Mouse (Mus musculus): ENCODE measurements at regions not wholly inside any gene's neighbourhood (a gene's known extent, or its start where the extent isn't known, plus 50 kb on each side); places are given as distances from the start of the nearest gene placed in this dataset.
"Not testable (repeated sequence)": the region's sequence is repeated elsewhere in the genome, so short reads cannot be mapped to it uniquely, and the experiment has no call there.

DNA sequence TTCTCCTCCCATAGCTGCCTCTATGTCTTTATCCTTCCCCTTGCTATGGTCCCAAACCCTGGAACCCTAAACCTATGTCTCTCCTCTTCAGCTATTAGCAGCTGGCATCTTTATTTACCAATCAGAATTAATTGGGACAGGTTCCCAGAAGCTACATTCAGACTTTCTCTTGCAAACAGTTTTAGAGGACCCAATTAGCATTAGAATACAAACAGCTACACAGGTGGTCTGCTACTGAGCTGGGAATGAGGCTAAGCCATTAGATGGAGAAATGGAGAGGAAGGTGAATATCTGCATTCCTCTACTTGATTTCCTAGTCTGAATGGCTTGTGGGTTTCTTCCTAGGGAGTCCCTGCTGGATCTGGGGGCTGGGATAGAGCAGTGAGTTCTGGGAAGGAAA, 611.9 kb downstream of the A830018L16Rik start:
- no peak for DNase-seq (ENCODE audit: low spot score in 2 of 2)

DNA sequence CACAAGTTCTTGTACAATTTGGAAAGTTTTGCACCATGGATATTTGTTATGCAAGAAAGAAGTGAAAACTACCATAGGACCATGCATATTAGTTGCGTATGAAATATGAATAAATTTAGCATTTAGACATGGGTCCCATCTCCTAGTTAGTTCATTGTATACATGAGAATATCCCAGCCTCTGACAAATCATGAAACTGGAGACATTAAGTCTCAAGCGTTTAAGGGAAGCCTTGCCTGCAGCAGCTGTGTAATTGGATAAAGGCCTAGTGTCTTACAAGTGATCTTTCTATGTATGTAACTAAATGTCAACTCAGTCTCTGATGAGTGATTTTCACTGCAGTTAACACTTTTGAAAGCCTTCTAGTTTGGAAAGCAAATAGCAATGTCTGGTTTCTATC, 613.5 kb downstream of the A830018L16Rik start:
- DNase-seq (ENCODE audit: low spot score in 2 of 2) = no peak

DNA sequence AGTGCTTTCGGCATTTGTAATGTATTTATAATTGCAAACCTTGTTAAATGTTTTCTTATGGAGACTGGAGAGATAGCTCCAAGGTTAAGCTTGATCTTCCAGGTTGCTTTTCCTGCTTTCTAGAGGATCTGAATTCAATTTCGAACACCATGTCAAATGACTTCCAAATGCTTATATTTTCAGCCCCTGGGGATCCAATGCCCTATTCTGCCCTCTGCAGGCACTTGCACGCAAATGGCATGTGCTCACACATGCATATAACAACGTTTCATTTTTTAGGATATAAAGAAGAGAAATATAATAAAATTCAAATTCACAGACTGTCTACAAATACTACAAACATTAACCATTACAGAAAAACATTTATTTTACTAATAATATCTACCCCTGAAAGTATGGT, 614.2 kb downstream of the A830018L16Rik start:
- no peak for DNase-seq (ENCODE audit: low spot score in 2 of 2)

DNA sequence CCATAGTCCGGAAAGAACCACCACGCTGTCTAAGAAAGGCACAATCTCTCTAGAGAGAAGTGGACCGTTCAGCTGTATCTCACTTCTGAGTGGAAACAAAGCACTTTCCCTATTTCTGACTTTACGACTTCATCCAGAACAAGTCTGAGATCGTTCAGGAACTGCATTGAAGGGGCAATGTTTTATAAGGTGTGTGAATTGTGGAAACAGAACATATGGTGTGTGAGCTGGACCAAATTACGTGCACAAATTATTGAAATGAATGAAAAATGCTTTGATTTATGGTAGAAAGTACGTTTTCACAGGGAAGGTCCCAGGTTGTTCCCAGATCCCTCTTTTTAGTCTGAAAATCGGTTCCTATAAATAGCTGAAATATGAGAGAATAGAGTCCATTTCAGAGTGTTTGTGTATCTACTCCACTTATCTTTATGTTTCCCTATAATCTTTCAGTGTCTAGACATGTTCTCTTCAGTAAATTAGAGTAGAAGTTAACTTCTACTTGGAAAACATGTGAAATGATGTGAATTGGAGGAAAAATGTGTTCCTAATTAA, 638.1 kb downstream of the A830018L16Rik start:
- DNase-seq (ENCODE audit: low spot score in 2 of 2) = no peak

DNA sequence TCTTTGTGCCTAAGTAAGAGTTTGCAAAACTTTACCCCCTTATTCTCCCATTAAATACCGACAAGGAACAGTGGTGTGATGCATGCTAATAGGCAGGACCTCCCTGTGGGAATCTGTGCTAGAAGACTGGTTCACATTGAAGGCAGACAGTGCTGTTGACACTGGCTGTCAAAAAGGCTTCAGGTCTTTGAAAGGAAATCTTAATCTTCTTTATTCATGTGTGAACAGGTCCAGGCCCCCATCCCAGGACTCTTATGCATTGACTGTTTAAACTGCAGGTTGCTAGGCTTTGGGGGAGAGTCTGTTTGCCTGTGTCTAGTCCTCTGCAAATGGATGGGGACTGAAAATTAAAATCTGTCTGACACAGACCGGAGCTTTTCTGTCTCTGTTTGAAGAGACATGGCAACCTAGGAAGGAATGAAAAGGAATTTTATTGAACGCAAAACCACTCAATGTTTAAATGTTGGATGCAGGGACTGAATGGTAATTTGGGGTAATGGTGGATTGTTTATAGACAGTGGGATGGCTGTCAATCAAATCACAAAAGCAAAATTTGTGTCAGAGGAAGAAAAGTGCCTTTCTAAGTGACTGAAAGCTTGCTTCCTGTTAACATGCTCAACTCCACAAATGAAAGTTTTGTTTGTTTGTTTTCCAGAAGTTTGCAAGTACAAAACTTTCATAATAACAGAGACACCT, 642.1 kb downstream of the A830018L16Rik start:
- peak in 1 of 2 experiments; percentile 1 for DNase-seq (ENCODE audit: low spot score in 2 of 2)

DNA sequence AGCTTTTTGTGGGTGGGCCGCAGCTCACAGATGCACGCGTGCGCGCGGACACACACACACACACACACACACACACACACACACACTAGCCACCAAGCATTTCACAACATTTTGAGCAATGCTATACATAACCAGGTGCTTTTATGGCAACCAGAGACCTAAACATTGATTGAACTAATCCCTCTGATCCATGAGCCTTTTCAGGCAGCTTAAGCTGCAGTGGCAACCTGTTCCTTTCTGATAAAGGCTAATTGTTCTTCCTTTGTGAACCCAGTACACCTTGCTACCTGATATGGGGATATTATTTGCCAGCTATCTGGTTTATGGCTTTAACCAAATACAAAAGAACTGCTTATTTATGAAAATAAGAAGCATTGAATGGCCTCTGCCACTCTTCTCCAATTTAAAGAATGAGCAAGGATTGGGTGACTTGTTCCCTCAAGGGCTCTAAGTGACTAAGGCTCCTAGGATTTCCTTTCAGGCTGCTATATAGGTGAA, 651.2 kb downstream of the A830018L16Rik start:
- no peak for DNase-seq (ENCODE audit: low spot score in 2 of 2)

DNA sequence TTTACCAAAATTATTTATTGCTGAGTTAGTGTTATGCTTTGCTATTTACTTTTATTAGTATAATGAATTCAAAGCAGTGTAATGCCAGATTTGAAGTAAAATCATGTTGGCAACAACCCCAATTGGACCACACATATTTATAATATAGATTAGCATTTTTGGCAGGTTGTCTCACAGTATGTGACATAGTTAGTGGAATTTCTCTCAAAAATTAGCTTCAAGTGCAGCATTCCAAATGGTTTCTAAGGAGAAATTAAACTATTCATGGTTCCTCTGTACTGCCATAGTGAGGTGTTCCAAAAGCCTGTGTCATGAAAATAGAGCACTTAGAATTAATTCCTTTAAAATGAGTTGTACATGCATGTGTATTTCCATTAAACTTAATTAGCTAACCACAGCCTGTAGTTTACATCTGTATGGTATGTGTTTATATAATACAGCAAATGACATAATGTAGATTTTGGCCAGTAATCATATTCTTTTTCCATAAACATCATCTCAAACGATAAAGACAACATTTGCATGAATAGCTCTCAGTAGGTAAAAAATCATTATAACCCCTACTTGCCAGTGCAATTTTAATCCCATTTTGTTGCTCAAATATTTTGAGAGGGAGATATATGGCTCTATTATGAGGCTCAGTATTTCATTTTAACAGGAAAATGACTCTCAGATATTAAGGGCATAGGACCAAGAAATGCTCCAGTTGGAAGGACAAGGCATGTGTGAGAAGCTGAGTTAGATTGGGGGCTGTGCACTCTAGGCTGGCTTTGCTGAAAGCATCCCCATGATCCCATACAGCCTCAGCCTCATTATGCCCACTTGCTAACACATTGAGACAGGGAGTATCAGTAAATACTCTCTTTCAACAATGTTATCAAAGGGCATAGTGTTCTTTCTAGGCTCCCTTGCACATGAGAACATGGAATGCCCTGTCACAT, 678.9 kb downstream of the A830018L16Rik start:
- no peak for DNase-seq (ENCODE audit: low spot score in 2 of 2)

DNA sequence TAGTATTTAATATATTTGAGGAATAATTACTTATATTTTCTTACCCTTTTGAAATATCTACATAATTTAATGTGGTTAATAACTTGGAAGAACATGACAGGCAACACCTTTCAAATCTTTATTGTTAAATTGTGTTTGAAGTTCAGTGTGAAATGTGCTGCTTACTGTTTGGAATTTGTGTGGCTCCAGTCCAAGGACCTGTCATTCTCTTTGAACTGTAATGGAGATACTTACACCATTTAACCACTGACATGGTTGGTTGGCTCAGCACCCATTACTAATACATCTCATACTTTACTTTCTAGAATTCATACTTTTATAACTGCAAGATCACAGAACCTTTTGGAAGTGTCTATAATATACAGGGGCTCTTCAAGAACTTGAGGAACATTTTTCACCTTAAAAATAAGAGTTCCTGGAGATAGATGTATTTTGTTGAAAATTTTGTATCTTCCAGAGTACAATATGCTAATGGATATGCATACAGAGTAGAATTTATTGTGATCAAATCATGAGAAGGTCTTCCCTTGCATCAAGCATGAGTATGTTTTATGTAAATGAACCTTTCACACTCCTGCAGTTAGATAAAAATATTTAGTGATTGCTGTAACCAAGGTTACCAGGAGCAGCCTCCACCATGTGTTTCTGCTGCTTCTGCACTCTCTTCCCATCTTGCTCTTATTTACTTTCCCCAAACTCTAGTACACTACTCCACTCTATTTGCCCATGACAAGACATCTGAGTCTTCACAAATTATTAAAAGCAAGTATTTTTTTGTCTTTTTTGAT, 701.3 kb downstream of the A830018L16Rik start:
- no peak for DNase-seq (ENCODE audit: low spot score in 2 of 2)

DNA sequence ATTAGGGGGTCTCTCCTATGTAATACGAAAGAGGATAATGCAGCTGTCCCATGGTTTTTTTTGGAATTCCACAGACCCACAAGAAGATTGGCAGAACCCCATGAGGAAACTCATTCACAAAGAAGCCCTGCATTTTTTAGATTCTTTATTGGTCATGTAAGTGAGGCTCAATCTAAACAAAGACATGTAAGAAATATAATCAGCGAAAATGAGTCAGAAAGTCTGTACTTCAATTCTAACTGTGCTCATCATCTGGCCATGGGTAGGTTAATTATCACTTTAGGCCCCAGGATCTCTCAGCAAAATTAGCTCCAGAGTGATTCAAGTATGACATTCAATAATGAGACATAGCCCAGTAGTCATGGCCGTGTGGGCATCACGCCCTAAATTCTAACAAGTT, 703.2 kb downstream of the A830018L16Rik start:
- DNase-seq (ENCODE audit: low spot score in 2 of 2) = no peak

DNA sequence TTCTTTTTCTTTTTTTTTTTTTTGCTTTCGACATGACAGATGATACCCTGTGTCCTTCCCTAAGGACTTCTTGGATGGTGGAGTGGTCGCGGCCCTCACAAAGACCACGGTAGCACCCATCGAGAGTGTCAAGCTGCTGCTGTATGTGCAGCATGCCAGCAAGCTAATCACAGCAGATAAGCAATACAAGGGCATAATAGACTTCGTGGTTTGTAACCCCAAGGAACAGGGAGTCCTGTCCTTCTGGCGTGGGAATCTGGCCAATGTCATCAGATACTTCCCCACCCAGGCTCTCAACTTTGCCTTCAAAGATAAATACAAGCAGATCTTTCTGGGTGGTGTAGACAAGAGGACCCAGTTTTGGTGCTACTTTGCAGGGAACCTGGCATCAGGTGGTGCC, 707.0 kb downstream of the A830018L16Rik start:
- DNase-seq (ENCODE audit: low spot score in 2 of 2) = no peak

DNA sequence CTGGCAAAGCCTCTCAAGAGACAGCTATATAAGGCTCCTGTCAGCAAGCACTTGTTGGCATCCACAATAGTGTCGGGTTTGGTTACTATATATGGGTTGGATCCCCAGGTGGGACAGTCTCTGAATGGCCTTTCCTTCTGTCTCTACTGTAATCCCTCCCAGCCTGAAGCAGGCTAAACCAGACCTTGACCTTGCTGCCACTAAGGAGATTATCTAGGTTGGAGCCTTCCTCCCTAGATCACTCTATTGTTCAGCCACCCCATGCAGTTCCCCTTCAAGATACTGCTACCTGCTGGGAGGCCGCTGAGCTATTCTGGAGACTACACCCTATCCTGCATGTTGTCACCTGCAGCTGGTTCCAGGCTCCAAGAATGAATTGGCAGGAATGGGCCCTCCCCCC, 712.7 kb downstream of the A830018L16Rik start:
- DNase-seq (ENCODE audit: low spot score in 2 of 2) = not testable (repeated sequence)

DNA sequence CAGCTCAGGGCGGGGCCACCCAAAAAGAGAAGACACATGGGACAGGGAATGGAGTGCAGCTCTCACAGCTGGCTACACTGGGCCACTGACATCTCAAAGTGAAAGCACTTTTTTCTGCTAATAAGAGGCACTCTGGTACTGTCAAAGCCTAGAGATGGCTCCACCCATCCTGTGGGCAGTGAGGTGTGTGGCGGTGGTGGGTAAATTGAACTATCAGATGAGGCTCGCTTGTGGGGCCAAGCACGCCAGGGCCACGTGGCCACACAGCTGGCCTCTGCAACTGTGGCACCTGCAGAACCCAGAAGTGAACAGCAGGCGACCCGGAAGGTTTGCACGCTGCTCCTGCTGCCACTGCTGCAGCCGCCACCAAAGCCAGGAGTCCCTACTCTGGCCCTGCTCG, 756.6 kb downstream of the A830018L16Rik start:
- no peak for DNase-seq (ENCODE audit: low spot score in 2 of 2)

DNA sequence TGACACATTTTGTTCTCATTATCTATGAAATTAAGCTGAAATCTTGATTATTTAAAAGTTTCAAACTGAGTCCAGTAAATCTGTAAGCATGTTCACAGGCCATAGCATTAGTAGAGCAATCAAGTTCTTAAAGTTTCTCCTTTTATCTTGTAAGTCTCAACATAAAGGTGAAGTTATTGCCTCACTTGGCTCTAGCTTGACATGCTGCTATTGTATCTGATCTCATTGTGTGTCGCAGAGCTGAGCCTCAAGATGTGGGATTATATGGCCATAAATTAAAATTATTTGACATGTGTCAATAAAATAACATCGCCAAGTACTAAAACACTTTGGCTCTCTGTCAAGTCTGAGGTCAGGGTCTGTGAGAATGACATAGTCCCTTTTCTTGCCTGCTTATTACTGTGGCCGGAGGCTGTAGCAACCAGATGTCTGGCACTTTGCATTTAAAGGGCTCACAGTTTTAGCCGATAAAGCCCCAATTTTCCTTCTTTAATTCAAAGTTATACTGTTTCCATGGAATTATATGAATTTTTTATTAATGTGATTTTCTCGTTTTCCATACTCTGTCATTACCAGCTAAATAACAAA, 775.8 kb downstream of the A830018L16Rik start:
- DNase-seq (ENCODE audit: low spot score in 2 of 2) = no peak

DNA sequence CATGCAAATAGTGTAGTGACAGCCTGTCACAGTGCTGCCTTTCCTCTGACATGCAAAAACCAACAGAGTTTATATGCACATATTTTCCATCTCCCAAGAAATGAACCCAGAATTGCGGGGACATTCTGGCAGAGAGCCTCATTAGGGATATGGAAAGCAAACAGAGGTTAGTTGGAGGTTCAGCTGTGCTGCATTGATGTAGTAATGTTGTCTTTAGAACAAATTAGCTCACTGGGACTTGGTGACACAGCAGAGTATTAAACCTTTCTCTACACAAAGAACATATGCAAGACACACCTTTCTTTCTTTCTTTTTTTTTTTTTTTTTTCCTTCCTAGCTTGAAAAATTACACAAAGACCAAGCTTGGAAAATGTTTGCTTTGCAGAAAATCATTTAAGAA, 778.7 kb downstream of the A830018L16Rik start:
- DNase-seq (ENCODE audit: low spot score in 2 of 2) = no peak

DNA sequence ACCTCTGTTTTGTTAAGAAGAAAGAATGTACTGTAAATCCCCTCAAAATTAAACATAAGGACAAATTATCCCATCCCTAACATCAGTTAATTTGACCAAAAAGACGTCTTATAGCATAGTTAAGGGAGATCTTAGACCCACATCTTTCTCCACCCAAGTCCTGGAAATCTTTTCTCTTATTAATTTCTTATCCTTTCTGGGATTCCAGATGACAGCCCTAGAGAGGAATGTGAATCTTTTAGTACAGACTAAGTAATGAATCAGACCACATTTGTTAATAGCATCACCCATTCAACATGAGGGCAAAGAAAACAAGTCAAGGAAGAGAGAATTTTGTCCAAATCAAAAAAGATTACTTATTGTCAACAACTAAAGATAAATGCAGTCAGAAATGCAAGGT, 817.2 kb downstream of the A830018L16Rik start:
- no peak for DNase-seq (ENCODE audit: low spot score in 2 of 2)

DNA sequence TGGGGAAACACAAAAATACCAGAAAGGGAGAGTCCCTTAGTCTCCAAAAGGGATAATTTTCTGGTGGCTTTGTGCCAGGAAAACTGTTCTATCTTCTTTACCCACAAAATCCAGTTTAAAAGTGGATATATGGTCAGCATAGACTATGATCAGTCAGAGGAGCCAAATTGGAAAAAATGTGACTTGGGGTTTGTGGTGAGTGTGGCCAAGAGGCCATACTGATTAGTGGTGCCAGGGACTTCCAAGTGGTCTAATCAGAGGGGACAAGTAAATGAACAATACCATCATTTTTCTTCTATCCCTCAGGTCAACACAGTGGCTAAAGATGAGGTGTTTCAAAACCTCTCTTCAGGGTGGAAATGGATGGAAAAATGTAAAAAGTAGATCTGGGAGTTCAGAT, 828.2 kb downstream of the A830018L16Rik start:
- DNase-seq (ENCODE audit: low spot score in 2 of 2) = no peak

DNA sequence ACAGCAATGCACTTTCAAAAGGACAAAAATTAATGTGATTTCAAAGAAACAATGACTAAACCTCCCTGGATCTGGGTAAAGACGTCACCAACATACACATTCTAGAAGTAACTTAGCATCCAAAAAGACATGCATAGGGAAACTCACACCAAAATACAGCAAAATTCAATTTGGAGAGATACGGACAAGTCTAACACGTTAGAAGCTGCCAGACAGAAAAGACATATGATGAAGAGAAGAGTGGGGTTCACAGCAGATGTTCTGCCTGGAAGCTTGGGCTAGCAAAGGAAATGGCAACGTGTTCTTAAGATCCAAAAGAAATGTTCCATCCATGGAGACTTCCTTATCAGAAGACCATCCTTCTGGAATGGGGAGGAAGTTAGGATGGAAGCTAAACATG, 868.6 kb downstream of the A830018L16Rik start:
- no peak for DNase-seq (ENCODE audit: low spot score in 2 of 2)

DNA sequence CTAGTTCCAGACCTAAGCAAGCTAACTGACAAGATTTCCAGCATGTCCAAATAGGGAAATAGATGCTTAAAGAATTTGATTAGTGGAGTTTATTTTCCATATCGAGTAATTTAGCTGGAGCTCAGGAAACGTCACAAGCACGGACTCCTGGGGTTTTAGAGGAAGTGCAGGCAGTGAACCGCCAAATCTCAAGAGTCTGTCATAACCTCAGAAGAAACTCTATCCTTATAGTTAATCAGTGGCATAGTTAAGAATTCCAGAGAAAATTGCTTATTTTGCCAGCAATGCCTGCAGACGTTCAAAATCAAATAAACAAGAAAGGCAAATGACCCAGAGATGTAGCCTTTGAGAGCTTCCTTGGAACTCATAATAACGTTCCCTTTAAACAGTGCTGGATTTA, 871.6 kb downstream of the A830018L16Rik start:
- no peak for DNase-seq (ENCODE audit: low spot score in 2 of 2)

DNA sequence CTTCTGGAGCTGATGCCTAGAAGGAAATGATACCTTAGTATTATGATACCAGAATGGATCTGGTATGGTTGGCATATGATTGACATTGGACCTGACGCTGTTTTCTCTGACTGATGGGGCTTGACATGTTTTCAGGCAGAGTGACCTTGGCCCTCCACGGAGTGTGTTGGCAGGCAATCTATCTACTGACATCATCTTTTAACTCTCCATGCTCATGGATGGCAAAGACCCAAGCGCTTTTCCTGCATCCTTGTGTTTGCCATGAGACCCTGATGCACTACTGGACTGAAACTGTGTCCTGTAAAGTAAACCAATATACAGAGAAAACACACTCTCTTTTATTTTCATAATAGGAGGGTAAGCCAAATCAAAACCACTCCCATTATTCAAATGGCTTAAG, 872.1 kb downstream of the A830018L16Rik start:
- DNase-seq (ENCODE audit: low spot score in 2 of 2) = no peak

DNA sequence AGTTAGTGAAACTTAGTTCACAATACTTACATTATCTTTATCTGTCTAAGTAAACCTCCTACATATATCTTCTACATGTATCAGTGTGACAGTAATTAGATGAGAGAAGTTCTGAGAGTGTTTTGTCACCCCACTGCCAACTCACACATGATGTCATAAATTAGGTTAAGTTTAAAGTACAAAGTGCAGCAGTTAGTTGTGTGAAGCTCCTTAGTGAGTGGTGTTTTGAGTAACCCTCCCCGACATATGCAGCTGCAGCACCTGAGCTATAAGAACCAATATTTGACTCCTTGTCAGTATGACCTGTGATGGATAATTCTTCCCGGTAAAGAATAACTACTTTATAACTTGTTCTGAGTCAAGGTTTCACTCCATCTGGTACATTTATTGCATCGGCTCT, 874.6 kb downstream of the A830018L16Rik start:
- no peak for DNase-seq (ENCODE audit: low spot score in 2 of 2)

DNA sequence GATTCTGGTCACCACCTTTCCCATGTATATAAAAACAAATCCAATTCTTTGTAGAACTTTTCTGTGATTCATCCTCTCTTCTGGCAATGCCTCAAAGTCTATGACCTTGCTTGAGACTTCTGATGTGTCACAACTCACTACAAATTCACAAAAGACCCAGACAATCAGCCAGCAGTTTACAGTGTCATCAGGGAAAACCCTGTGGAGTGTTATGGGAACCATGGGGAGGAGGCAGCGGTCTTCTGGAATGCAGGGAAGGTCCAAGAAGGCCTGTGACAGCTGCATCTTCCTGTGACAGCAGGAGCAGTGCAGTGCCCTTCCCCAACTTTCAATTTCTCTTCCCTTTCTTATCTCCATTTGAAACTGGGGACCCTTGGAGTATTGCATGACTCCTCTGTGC, 877.9 kb downstream of the A830018L16Rik start:
- no peak for DNase-seq (ENCODE audit: low spot score in 2 of 2)

Data from cerebellum, postnatal 4 days (tissue).